Mouse (Mus musculus) cerebellum, adult 9-11 months (tissue): Measurements from ENCODE around the gene Camk2d.

Source experiments
- DNase-seq: peaks from one replicate; pipeline ENCODE4 v3.0.0; 2022

Camk2d gene

GRCm38 (mm10) chr3:126691565-126691964 is 95.5 kb downstream of the Camk2d start:
- no peak for DNase-seq

DNA sequence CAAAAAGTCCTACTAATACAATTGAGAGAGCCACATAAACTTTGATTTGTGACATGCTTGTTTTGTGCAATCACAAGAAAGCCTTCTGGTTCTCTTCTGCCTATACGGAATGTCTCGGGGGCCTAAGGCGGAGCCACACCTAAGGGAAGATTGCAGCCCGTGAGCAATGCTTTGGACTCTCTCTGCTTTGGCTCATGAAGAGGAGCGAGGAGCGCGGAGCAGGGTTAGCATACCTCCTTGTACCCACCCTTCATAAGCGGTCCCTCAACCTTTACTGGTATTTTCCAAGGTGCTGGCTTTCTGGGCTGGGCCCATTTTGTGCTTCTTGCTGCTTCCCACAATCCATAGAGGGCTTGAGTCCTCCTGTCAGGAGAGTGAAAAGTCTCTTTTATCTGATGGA is 96.7 kb downstream of the Camk2d start:
- DNase-seq = no peak

DNA sequence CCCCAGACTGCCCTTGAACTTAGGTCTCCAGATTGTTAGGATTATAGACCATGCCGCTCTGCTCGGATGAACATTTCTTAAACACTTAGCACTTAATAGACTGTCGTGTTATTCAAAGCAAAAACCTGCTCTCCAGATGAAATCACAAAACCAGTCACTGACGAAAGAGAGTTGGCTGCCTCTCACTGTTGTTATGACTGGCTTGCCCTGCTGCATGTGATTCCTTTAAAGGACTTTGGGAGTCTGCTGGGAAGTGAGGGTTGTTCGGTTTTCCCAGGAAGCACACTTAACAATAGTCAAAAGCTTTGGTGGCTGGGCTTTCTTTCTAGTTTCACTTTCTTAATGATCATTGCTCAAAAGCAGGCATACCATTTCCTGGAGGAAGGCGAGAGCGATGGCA is 97.2 kb downstream of the Camk2d start:
- no peak for DNase-seq

GRCm38 (mm10) chr3:126695456-126696293 is 99.6 kb downstream of the Camk2d start:
- peak; percentile 89 for DNase-seq

DNA sequence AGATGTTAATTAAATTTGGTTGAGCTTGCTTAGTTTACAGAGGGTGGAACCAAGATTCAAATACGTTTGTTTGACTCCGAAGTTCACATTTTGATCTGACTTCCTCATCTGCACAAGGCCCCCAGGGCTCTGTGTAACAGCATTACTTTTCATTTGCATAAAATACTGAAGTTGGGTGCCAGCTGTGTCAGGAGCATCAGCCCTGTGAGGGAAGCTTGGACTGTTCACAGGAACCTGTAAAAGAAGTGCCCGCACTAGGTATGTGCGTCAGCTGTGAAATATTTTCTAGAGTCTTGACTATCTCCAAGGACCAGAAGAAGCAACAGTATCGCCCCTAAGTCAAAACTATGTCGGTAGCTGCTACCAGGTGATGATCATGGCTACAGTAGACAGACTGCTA is 100.5 kb downstream of the Camk2d start:
- no peak for DNase-seq

- DNase-seq = no peak
These were observed 103.6 kb downstream of the Camk2d start for GRCm38 (mm10) chr3:126699740-126700139.

DNA sequence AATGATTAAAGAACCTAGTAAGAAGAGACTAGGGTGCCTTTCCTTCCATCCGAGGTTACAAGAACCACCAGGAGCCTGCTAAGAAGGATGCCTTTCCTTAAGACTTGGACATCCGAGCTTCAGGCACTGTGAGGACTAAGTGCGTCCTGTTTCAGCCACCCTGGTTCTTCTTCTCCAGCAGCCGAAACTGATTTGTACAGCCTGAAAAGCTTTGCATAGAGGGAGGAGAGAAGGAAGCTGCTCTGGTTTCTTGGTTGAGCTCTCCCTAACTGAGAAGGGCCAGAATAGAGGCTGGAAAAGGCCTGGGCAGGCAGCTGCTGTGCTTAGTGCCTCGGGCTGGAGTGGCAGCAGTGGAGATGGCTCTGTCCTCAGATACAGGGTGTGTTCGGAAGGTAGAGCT is 105.0 kb downstream of the Camk2d start:
- DNase-seq = no peak

DNA sequence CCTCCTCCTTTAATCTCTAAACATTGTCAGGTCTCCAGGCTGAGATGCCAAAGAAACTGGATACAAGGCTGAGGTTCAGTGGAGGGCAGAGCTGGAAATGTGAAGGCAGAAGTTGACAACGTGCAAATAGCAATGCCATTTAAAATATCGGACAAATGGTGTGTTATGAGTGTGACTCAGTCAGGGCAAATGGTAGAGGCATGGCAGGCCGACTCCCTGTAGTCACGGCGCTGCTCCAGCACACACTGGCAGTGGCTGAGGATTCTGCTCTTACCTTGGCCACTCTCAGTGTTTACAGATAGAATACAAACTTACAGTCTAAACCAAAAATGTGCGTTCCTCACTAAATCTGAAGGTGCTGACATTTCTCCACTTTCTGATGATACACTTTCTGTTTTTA is 105.5 kb downstream of the Camk2d start:
- peak; percentile 41 for DNase-seq

DNA sequence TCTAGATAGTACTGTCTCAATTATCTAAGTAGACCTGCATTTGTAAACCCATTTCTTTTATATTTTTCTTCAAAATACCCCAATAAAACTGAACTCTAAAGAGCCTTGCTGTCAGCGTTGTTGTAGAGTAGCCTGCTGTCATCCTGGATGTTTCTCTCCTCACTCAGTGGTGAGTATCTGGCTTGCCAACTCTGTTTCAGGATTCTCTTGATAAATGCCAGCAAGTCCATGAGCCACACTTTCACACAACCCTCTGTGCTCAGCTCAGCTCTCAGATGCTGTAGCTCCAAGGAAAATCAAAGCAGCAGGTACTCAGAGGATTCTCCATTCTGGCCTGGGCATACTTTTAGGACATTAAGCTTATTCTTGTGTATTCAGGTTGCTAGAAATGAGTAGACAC is 109.4 kb downstream of the Camk2d start:
- peak; percentile 81 for DNase-seq

DNA sequence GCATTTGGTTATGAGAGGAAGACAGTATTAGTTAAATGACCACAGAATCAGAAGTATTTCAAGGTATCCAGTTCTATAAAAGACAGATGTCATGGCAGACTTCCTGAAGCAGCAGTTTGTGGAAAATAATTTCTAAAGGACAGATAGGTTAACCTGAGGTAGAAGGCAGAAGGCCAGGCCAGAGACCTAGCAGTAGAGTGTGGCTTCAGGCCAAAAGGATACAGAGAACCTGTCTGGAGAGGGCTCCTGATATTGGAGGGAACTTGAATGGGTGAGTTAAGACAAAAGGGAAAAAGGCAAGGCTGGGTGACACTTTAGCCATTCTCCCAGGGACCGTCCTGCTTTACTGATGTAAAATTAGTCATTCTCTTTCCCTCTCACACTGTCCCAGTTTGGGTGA is 118.2 kb downstream of the Camk2d start:
- DNase-seq = no peak

- peak; percentile 92 for DNase-seq
These were observed 126.9 kb downstream of the Camk2d start for GRCm38 (mm10) chr3:126723021-126723449.

DNA sequence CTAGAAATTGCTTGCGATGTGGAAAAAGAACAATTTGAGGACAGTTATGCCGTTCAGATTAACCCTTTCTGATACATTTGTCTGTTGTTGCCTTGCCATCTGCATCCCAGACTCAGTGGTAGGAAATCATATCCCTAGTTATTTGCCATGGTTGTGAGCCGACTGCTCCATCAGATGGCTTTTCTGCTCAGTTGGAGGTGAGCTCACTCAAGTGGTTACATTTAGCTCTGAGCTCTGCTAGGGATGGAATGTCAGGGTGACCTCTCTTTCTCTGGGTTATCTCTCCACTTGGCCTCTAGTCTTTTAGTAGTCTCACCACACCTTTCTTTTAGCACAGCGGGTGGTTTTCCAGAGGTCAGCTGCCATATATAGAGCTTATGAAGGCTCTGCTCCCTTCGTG is 127.4 kb downstream of the Camk2d start:
- peak; percentile 63 for DNase-seq

- no peak for DNase-seq
These were observed 129.5 kb downstream of the Camk2d start for GRCm38 (mm10) chr3:126725647-126726046.

GRCm38 (mm10) chr3:126727387-126727786 is 131.3 kb downstream of the Camk2d start:
- no peak for DNase-seq

- DNase-seq = peak; percentile 52
These were observed 134.3 kb downstream of the Camk2d start for GRCm38 (mm10) chr3:126730411-126730810.

DNA sequence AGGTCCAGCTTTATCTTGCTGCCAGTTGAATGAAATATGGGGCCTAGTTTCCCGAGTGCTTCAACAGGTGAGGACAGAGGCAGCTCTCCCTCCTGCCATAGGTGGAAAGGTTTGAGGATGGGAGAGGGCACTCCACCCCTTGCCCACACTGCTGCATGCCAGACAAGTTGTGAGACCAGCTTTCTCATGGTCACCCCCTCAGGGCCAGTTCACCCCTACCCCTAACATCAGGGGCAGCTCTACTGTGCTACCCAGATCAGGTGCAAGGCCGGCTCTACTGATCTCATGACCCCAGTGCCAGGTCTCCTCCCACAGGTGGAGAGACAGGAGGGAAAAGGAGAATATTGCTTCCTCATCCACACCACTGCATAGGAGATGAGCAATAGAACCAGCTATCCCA is 136.2 kb downstream of the Camk2d start:
- DNase-seq = no peak

DNA sequence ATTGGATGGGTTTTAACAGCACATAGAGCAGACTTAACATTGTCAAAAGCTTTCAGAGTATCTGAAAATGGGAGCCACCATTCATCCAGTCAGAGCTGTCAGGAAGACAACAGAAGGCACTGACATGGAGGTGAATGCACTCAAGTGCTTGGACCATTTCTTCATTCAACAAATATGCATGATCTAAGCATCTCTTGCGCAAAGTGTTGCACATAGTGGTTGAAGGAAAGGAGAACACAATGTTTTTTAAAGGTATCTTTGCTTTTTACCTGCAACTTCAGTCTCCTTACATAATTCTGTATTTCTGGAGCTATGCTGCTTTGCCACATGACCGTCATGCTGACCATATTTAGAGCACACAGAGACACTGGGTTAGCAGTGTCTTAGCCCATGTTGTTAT is 138.4 kb downstream of the Camk2d start:
- no peak for DNase-seq

- DNase-seq = no peak
These were observed 139.1 kb downstream of the Camk2d start for GRCm38 (mm10) chr3:126735211-126735610.

- DNase-seq = peak; percentile 53
These were observed 141.0 kb downstream of the Camk2d start for GRCm38 (mm10) chr3:126737128-126737527.

DNA sequence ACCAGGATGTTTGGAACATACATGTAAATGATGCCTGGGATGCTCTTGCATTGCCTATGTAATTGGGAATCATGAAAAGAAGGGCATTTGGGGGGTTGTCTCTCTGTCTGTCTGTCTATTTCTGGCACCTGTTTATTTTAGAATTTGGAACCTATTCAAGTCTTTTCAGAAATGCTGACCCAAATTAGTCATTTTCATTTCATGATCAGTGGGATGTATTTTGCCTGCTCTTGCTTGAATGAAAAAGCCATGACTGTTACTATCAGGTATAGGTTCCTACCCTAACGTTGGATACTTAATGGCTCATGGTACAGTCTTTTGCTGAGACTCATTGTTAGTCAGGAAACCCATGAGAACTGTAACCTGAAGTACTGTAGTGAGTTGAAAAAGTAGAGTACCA is 144.0 kb downstream of the Camk2d start:
- no peak for DNase-seq

GRCm38 (mm10) chr3:126744432-126745133 is 148.5 kb downstream of the Camk2d start:
- DNase-seq = peak; percentile 83

DNA sequence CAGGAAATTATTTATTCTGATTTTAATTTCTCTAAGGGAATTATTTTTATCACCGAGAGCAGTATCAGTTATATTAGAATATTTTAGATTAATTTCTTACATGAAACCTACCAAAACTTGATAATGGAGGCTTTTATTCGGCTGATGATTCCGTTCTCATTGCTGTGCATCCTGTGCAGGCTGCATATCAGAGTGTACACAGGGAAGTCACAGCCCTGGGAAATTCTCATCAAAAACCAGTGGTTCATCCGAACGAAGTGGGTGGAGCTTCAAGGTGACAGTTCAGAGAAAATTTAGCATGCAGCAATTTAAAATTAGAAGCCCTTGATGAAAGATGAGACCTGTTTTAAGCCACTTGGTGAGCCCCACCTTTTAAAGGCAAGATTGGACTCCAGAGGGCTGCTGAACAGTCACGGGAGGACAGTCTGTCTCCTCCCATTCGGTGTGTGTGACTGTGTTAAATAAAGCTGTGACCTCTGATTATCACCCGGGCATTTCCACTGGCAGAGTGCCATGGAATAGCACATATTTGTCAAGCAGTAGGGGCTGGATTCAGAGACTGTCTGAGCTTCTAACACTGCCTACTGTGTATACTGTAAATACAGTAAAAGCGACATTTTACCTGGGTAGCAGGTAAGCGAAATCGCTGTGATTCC is 150.2 kb downstream of the Camk2d start:
- no peak for DNase-seq

- no peak for DNase-seq
These were observed 151.5 kb downstream of the Camk2d start for GRCm38 (mm10) chr3:126747628-126748027.
